Comparison of ENCODE assay signal across 30 mouse cellular contexts in genomic region chr9:94682260-94682659, GRCm38 (mm10). TPM values are rescaled to one million over a fixed set of nuclear protein-coding genes. Genes with fewer than 3 reads are reported as not detected.
A peak's percentile ranks its signal among the peaks of the same experiment; 100 is the strongest.
DNase-seq lines count a peak whose midpoint lies in the region; ATAC-seq lines count a peak whose summit lies in the region.
"Had no signal": no experiment of that assay in that cellular context is flagged by ENCODE, and none has a peak within 500 bp of the region (broad histone marks: within the 10 kb centered on the region; RNA-seq: fewer than 3 reads in every experiment).

No protein-coding gene starts in this region.

- ATAC-seq in inflammation-experienced regulatory T-cells, adult 6 months, result peak; percentile 82
- no peak for ATAC-seq in kidney, embryonic 15.5 days (replicated peaks; ENCODE audit: low FRiP score)
- ATAC-seq: forebrain, embryonic 13.5 days; forebrain, postnatal 0 days; hindbrain, embryonic 16.5 days had no signal

- H3K4me3 ChIP-seq in kidney, embryonic 15.5 days (replicated peaks), result no peak overlapping the region
- H3K4me3 ChIP-seq: embryonic facial prominence, embryonic 10.5 days; embryonic facial prominence, embryonic 13.5 days; erythroblast, embryonic 14.5 days; forebrain, embryonic 13.5 days; gastrocnemius, adult 2 months; heart, embryonic 12.5 days; heart, embryonic 15.5 days; hindbrain, embryonic 10.5 days; hindbrain, embryonic 13.5 days had no signal

- peaks cover 13% of the 10 kb centered on the region for H3K4me1 ChIP-seq in kidney, embryonic 15.5 days
- H3K4me1 ChIP-seq: embryonic facial prominence, embryonic 13.5 days; forebrain, embryonic 13.5 days; heart, embryonic 15.5 days; hindbrain, embryonic 13.5 days had no signal

- H3K9ac ChIP-seq in kidney, embryonic 15.5 days, result no peak overlapping the region
- H3K9ac ChIP-seq: embryonic facial prominence, embryonic 13.5 days; forebrain, embryonic 13.5 days; forebrain, postnatal 0 days; heart, embryonic 12.5 days; heart, embryonic 15.5 days; hindbrain, embryonic 13.5 days had no signal

- no peak overlapping the region for H3K4me2 ChIP-seq in kidney, embryonic 15.5 days
- H3K4me2 ChIP-seq: embryonic facial prominence, embryonic 13.5 days; forebrain, embryonic 13.5 days; heart, embryonic 12.5 days; heart, embryonic 15.5 days; hindbrain, embryonic 13.5 days had no signal

- H3K27ac ChIP-seq in kidney, embryonic 15.5 days, result no peak overlapping the region
- H3K27ac ChIP-seq: embryonic facial prominence, embryonic 10.5 days; embryonic facial prominence, embryonic 13.5 days; forebrain, embryonic 13.5 days; gastrocnemius, adult 2 months; heart, embryonic 15.5 days; hindbrain, embryonic 10.5 days; hindbrain, embryonic 13.5 days had no signal

- H3K27me3 ChIP-seq in kidney, embryonic 15.5 days, result no peaks in the 10 kb centered on the region
- H3K27me3 ChIP-seq: embryonic facial prominence, embryonic 13.5 days; forebrain, embryonic 13.5 days; heart, embryonic 12.5 days; heart, embryonic 15.5 days; hindbrain, embryonic 13.5 days had no signal

- H3K9me3 ChIP-seq in kidney, embryonic 15.5 days (replicated peaks), result no peaks in the 10 kb centered on the region
- H3K9me3 ChIP-seq: embryonic facial prominence, embryonic 10.5 days; embryonic facial prominence, embryonic 13.5 days; forebrain, embryonic 13.5 days; heart, embryonic 12.5 days; heart, embryonic 15.5 days; hindbrain, embryonic 10.5 days; hindbrain, embryonic 13.5 days had no signal

- 76% methylated on average over 2 of the region's 2 CpGs for WGBS in kidney, embryonic 15.5 days

- H3K36me3 ChIP-seq in kidney, embryonic 15.5 days, result no peaks in the 10 kb centered on the region
- H3K36me3 ChIP-seq: embryonic facial prominence, embryonic 10.5 days; embryonic facial prominence, embryonic 13.5 days; heart, embryonic 12.5 days; heart, embryonic 15.5 days; hindbrain, embryonic 10.5 days; hindbrain, embryonic 13.5 days had no signal

- peak; percentile 67 for DNase-seq in CD4-positive helper T cell, adult 2 months (ENCODE audit: low read depth, low spot score)
- DNase-seq in T-cell, adult 2 months (ENCODE audit: low spot score), result peak; percentile 28
- DNase-seq in natural killer cell, adult 2 months (ENCODE audit: low spot score in 2 of 2), result peak; percentile 17 to 38
- DNase-seq in cerebellum, adult 8-10 months, result no peak
- DNase-seq in spleen, postnatal 36 days (ENCODE audit: low spot score in 2 of 2), result no peak
- no peak for DNase-seq in urinary bladder, postnatal 36 days (ENCODE audit: low spot score in 2 of 2)
- DNase-seq: adrenal gland, adult 2 months; adrenal gland, postnatal 14 days; cerebellum, adult 11 months; cerebellum, adult 2 months; cerebellum, postnatal 10 days; cerebellum, postnatal 36 days; embryo, embryonic 11 days; forebrain, postnatal 0 days; gastrocnemius, adult 2 months; gastrocnemius, postnatal 14 days; heart, adult 11 months; heart, postnatal 10 days; heart, postnatal 36 days had no signal

RNA-seq across cellular contexts. Expression of gene Slc9a9, which starts 12.6 kb away (rescaled TPM):
- polyA plus RNA-seq in inflammation-experienced regulatory T-cells, adult 6 months (2017; shearing (Covaris generic)), result 10 to 100 TPM; 36.4 to 65.4 (median 52.3) TPM
- polyA plus RNA-seq in kidney, embryonic 15.5 days (2015; fragmentation: Nextera tagmentation; extraction: Ambion mirVana), result 3.4 and 4.0 TPM in 2 replicates

Comparison
In these comparisons a context has a peak if more than half of its experiments do, and no peak if none do; other contexts are left out.
1. DNase-seq: peak in CD4-positive helper T cell, adult 2 months (single experiment), T-cell, adult 2 months (single experiment) and natural killer cell, adult 2 months (2 of 2); none in cerebellum, adult 8-10 months (single experiment), spleen, postnatal 36 days (0 of 2) and urinary bladder, postnatal 36 days (0 of 2).